18 mouse cellular contexts compared by ENCODE assay signal in genomic region chr4:129031408-129031965, GRCm38 (mm10). TPM values are rescaled to one million over a fixed set of nuclear protein-coding genes. Genes with fewer than 3 reads are reported as not detected.
A peak's percentile ranks its signal among the peaks of the same experiment; 100 is the strongest.
DNase-seq lines count a peak whose midpoint lies in the region; ATAC-seq and TF ChIP-seq lines count a peak whose summit lies in the region.
"Had no signal": no experiment of that assay in that cellular context is flagged by ENCODE, and none has a peak within 500 bp of the region (broad histone marks: within the 10 kb centered on the region; RNA-seq: fewer than 3 reads in every experiment).

No protein-coding gene starts in this region.

- peak overlapping the region; percentile 84 for H3K27ac ChIP-seq in liver, postnatal 0 days (ENCODE audit: low read depth)
- H3K27ac ChIP-seq in MEL (ENCODE audit: control insufficient read depth, low read depth, low read length) (no peak overlapping the region; the same call in 1 of the 2 replicates), macrophage (peak overlapping the region; percentile 92)
- no peak overlapping the region for H3K27ac ChIP-seq in limb, embryonic 10.5 days
- H3K27ac ChIP-seq: forebrain, embryonic 12.5 days had no signal

- TF ChIP-seq POLR2A in MEL (IDR thresholded peaks at IDR 0.05; ENCODE audit: control insufficient read depth in 1 of 2, insufficient read depth in 1 of 2, low read depth in 1 of 2, low read length in 2 of 2, poor library complexity in 1 of 2): no peak

- H3K4me1 ChIP-seq in liver, postnatal 0 days (ENCODE audit: insufficient read depth): peaks cover 17% of the 10 kb centered on the region
- peaks cover 4 to 31% of the 10 kb centered on the region in 2 experiments for H3K4me1 ChIP-seq in MEL (ENCODE audit: control insufficient read depth in 1 of 2, insufficient read depth in 2 of 2, low read length in 2 of 2)
- H3K4me1 ChIP-seq in limb, embryonic 10.5 days: peaks cover 27% of the 10 kb centered on the region

- 63% methylated on average over 8 of the region's 8 CpGs for WGBS in liver, postnatal 0 days (ENCODE audit: insufficient replicate concordance)
- WGBS in macrophage (ENCODE audit: missing documents): 69% methylated on average over 8 of the region's 8 CpGs
- WGBS in limb, embryonic 10.5 days: 87% methylated on average over 8 of the region's 8 CpGs

- TF ChIP-seq RAD21 in MEL (IDR thresholded peaks at IDR 0.05; ENCODE audit: low read depth, low read length): no peak

- H3K27me3 ChIP-seq in liver, postnatal 0 days (ENCODE audit: insufficient read depth, low read length): no peaks in the 10 kb centered on the region
- H3K27me3 ChIP-seq in MEL (ENCODE audit: control insufficient read depth in 1 of 2, insufficient read depth in 2 of 2, low read length in 2 of 2): no peaks in the 10 kb centered on the region
- peaks cover 11% of the 10 kb centered on the region; the same call in 1 of the 2 replicates for H3K27me3 ChIP-seq in limb, embryonic 10.5 days (ENCODE audit: low read depth, poor library complexity, severe bottlenecking)
- H3K27me3 ChIP-seq: embryonic facial prominence, embryonic 13.5 days had no signal

- H3K9me3 ChIP-seq in liver, postnatal 0 days (ENCODE audit: low read length): no peaks in the 10 kb centered on the region
- no peaks in the 10 kb centered on the region for H3K9me3 ChIP-seq in MEL (replicated peaks; ENCODE audit: insufficient read depth, low read length)
- no peaks in the 10 kb centered on the region for H3K9me3 ChIP-seq in limb, embryonic 10.5 days (replicated peaks)
- H3K9me3 ChIP-seq: embryonic facial prominence, embryonic 13.5 days; forebrain, embryonic 12.5 days; heart, embryonic 12.5 days had no signal

- DNase-seq in liver, postnatal 0 days: no peak
- no peak for DNase-seq in liver
- DNase-seq in B cell, adult 2 months: peak; percentile 18
- DNase-seq in MEL (ENCODE audit: low read depth, low spot score): peak; percentile 51
- DNase-seq in limb, embryonic 10.5 days (ENCODE audit: low spot score): no peak
- DNase-seq in frontal cortex, postnatal 14 days (ENCODE audit: low spot score in 2 of 2): no peak
- DNase-seq: adrenal gland, adult 8-10 months; cerebellum, adult 18-20 months; cerebellum, postnatal 36 days; gastrocnemius, postnatal 14 days; heart, postnatal 36 days had no signal

- H3K4me3 ChIP-seq in liver, postnatal 0 days (ENCODE audit: low read depth, low read length): no peak overlapping the region
- peak overlapping the region in 1 of 2 experiments; percentile 19; a peak in 2 of 4 replicates for H3K4me3 ChIP-seq in MEL (ENCODE audit: control insufficient read depth in 1 of 2, insufficient read depth in 1 of 2, low read depth in 2 of 2, low read length in 2 of 2)
- H3K4me3 ChIP-seq in macrophage (ENCODE audit: inconsistent target): no peak overlapping the region
- H3K4me3 ChIP-seq in limb, embryonic 10.5 days: no peak overlapping the region
- H3K4me3 ChIP-seq: embryonic facial prominence, embryonic 13.5 days; forebrain, embryonic 12.5 days; heart, embryonic 12.5 days had no signal

- no peak for ATAC-seq in liver, postnatal 0 days
- no peak for ATAC-seq in activated CD4-positive, CD25-positive, alpha-beta regulatory T cell, adult 4 months
- ATAC-seq: forebrain, embryonic 16.5 days; hindbrain, embryonic 16.5 days had no signal

- no peak for TF ChIP-seq CTCF in liver, postnatal 0 days (IDR thresholded peaks at IDR 0.05; ENCODE audit: low read depth)
- TF ChIP-seq CTCF in MEL (IDR thresholded peaks at IDR 0.05 in 2 of 3, conservative IDR thresholded peaks at IDR 0.05 in 1 of 3; ENCODE audit: control insufficient read depth in 1 of 3, insufficient read depth in 1 of 3, low read depth in 2 of 3, low read length in 3 of 3, poor library complexity in 1 of 3, severe bottlenecking in 1 of 3): no peak

- no peak overlapping the region for H3K9ac ChIP-seq in liver, postnatal 0 days (replicated peaks)
- H3K9ac ChIP-seq in MEL (ENCODE audit: control insufficient read depth, low read depth, low read length, poor library complexity, severe bottlenecking): peak overlapping the region; percentile 8
- H3K9ac ChIP-seq: embryonic facial prominence, embryonic 13.5 days; forebrain, embryonic 12.5 days; heart, embryonic 12.5 days had no signal

- H3K36me3 ChIP-seq in liver, postnatal 0 days (replicated peaks; ENCODE audit: insufficient read depth, low read length): no peaks in the 10 kb centered on the region
- H3K36me3 ChIP-seq in MEL (ENCODE audit: control insufficient read depth in 1 of 2, insufficient read depth in 2 of 2, low read length in 2 of 2) (peaks cover 0 to 17% of the 10 kb centered on the region in 2 experiments; a peak in 2 of 4 replicates), macrophage (ENCODE audit: inconsistent target) (no peaks in the 10 kb centered on the region)
- no peaks in the 10 kb centered on the region for H3K36me3 ChIP-seq in limb, embryonic 10.5 days
- H3K36me3 ChIP-seq: embryonic facial prominence, embryonic 13.5 days; forebrain, embryonic 12.5 days; heart, embryonic 12.5 days had no signal

- TF ChIP-seq EP300 in liver, postnatal 0 days (IDR thresholded peaks at IDR 0.05; ENCODE audit: low read depth): no peak
- TF ChIP-seq EP300 in MEL (IDR thresholded peaks at IDR 0.05; ENCODE audit: low read depth in 1 of 2, low read length in 2 of 2): no peak

- H3K4me2 ChIP-seq in liver, postnatal 0 days (ENCODE audit: low read depth, low read length): no peak overlapping the region
- H3K4me2 ChIP-seq: embryonic facial prominence, embryonic 13.5 days; forebrain, embryonic 12.5 days; heart, embryonic 12.5 days had no signal

- H3K79me2 ChIP-seq in MEL (ENCODE audit: control insufficient read depth, insufficient read depth, low read length, poor library complexity) (no peaks in the 10 kb centered on the region), macrophage (ENCODE audit: inconsistent target) (no peaks in the 10 kb centered on the region)

TF ChIP-seq in MEL, 35 proteins besides CTCF, POLR2A, EP300 and RAD21:
- TF ChIP-seq SMC3 (IDR thresholded peaks at IDR 0.05; ENCODE audit: low read depth, low read length) (no peak), ETS1 (IDR thresholded peaks at IDR 0.05; ENCODE audit: low read depth, low read length) (0 out of 2 replicates have a peak, but pooled peaks have one; percentile 6), ZC3H11A (IDR thresholded peaks at IDR 0.05; ENCODE audit: low read depth, low read length) (0 out of 2 replicates have a peak, but pooled peaks have one; percentile 6), CHD2 (IDR thresholded peaks at IDR 0.05; ENCODE audit: low read length) (no peak), TAL1 (IDR thresholded peaks at IDR 0.05; ENCODE audit: low read length) (no peak), MAX (IDR thresholded peaks at IDR 0.05; ENCODE audit: low read length) (no peak), ZMIZ1 (IDR thresholded peaks at IDR 0.05; ENCODE audit: low read depth, low read length) (peak; percentile 82; the same call in 1 of the 2 replicates)

RNA-seq across cellular contexts. Expression of gene Rnf19b, which starts 26.6 kb away (rescaled TPM):
- 5.5 and 6.0 TPM in 2 replicates for polyA plus RNA-seq in liver, postnatal 0 days (2015; fragmentation: Nextera tagmentation; extraction: Ambion mirVana)
- total RNA-seq in MEL (2012; rRNA removed): 25.5 and 26.3 TPM in 2 replicates
- polyA plus RNA-seq in MEL (2012; ENCODE audit: insufficient read depth in 1 of 2, insufficient read length in 2 of 2, low read depth in 1 of 2, low replicate concordance in 2 of 2, missing spikeins in 1 of 2): 10 to 100 TPM in 1 of 2 experiments, not detected in 1; 30.0 TPM
- 100 to 1,000 TPM in 23 of 26 experiments, 10 to 100 TPM in 3; 43.8 to 854 (median 239) TPM for total RNA-seq in macrophage (2018; cell fraction: chromatin; rRNA removed)
- 100 to 1,000 TPM in 21 of 26 experiments, 10 to 100 TPM in 5; 61.2 to 599 (median 214) TPM for total RNA-seq in macrophage (2018; cell fraction: cytosol; rRNA removed)
- 100 to 1,000 TPM in 23 of 26 experiments, 10 to 100 TPM in 3; 42.1 to 649 (median 369) TPM for total RNA-seq in macrophage (2018; cell fraction: nucleus; rRNA removed)
- 46.8 to 75.4 TPM (median 72.8 TPM) in 3 replicates for polyA plus RNA-seq in macrophage (2018)
- polyA plus RNA-seq in limb, embryonic 10.5 days (2016; fragmentation: Nextera tagmentation; extraction: Ambion mirVana): 8.0 and 9.1 TPM in 2 replicates
- polyA plus RNA-seq in activated CD4-positive, CD25-positive, alpha-beta regulatory T cell, adult 4 months (2017; shearing (Covaris generic)): 10 to 100 TPM; 18.9 TPM

RNA-seq across cellular contexts. Expression of gene Ak2, which starts 39.7 kb away (rescaled TPM):
- polyA plus RNA-seq in liver, postnatal 0 days (2015; fragmentation: Nextera tagmentation; extraction: Ambion mirVana): 276 and 291 TPM in 2 replicates
- total RNA-seq in MEL (2012; rRNA removed): 263 and 330 TPM in 2 replicates
- polyA plus RNA-seq in MEL (2012; ENCODE audit: insufficient read depth in 1 of 2, insufficient read length in 2 of 2, low read depth in 1 of 2, low replicate concordance in 2 of 2, missing spikeins in 1 of 2) (100 to 1,000 TPM in 1 of 2 experiments, not detected in 1; 366 TPM), macrophage (2018) (63.1 to 68.1 TPM (median 64.7 TPM) in 3 replicates)
- total RNA-seq in macrophage (2018; cell fraction: chromatin; rRNA removed): 100 to 1,000 TPM in 1 of 26 experiments, 10 to 100 TPM in 25; 36.7 to 102 (median 78.7) TPM
- 100 to 1,000 TPM in 4 of 26 experiments, 10 to 100 TPM in 22; 56.1 to 106 (median 81.4) TPM for total RNA-seq in macrophage (2018; cell fraction: cytosol; rRNA removed)
- total RNA-seq in macrophage (2018; cell fraction: nucleus; rRNA removed): 100 to 1,000 TPM in 2 of 26 experiments, 10 to 100 TPM in 24; 53.5 to 105 (median 79.1) TPM
- 236 and 271 TPM in 2 replicates for polyA plus RNA-seq in limb, embryonic 10.5 days (2016; fragmentation: Nextera tagmentation; extraction: Ambion mirVana)
- polyA plus RNA-seq in activated CD4-positive, CD25-positive, alpha-beta regulatory T cell, adult 4 months (2017; shearing (Covaris generic)): 100 to 1,000 TPM in 1 of 2 experiments, 10 to 100 TPM in 1; 62.4 to 108 TPM

Comparison
In these comparisons a context has a peak if more than half of its experiments do, and no peak if none do; other contexts are left out.
1. DNase-seq: peak in B cell, adult 2 months (2 of 2) and MEL (single experiment); none in liver, postnatal 0 days (single experiment), liver (single experiment), limb, embryonic 10.5 days (single experiment) and frontal cortex, postnatal 14 days (0 of 2).
2. H3K27ac ChIP-seq: peak in liver, postnatal 0 days (single experiment) and macrophage (single experiment); none in MEL (single experiment) and limb, embryonic 10.5 days (single experiment).